Mouse (Mus musculus) heart, adult 2 months (tissue): ENCODE data around the gene Ifna6. TPM values are rescaled to one million over a fixed set of nuclear protein-coding genes. Genes with fewer than 3 reads are reported as not detected.
A peak's percentile ranks its signal among the peaks of the same experiment; 100 is the strongest.
"Not testable (repeated sequence)": the region's sequence is repeated elsewhere in the genome, so short reads cannot be mapped to it uniquely, and the experiment has no call there.

Source experiments
- DNase-seq, 2 experiments: peaks; one replicate each; pipeline ENCODE4 v3.0.0; 2021
- H3K27ac ChIP-seq: fragments of 200-600 bp; 2 replicates; pipeline ENCODE4 v1.8.1; 2022
- H3K27me3 ChIP-seq: fragments of 200-500 bp; 2 replicates; pipeline ENCODE4 v1.6.1; 2012; ENCODE audit warnings: mild to moderate bottlenecking, low read length, inconsistent platforms, mixed read lengths; ENCODE audit not compliant: control insufficient read depth, insufficient read depth
- H3K36me3 ChIP-seq: fragments of 200-500 bp; 2 replicates; pipeline ENCODE4 v1.6.1; 2012; ENCODE audit warnings: low read length, inconsistent platforms; ENCODE audit not compliant: control insufficient read depth, insufficient read depth
- H3K4me1 ChIP-seq: fragments of 200-500 bp; 2 replicates; pipeline ENCODE4 v1.6.1; 2011; ENCODE audit warnings: low read length; ENCODE audit not compliant: control insufficient read depth, insufficient read depth
- H3K4me3 ChIP-seq: fragments of 200-600 bp; 2 replicates; pipeline ENCODE4 v1.8.1; 2022
- H3K79me2 ChIP-seq: fragments of 200-500 bp; replicated peaks from 2 replicates; pipeline ENCODE4 v1.6.1; 2012; ENCODE audit warnings: mild to moderate bottlenecking, inconsistent platforms, low read length, moderate library complexity, mixed read lengths; ENCODE audit not compliant: control insufficient read depth, insufficient read depth
- H3K9ac ChIP-seq: fragments of 200-500 bp; 2 replicates; pipeline ENCODE4 v1.6.1; 2012; ENCODE audit warnings: low read depth, mild to moderate bottlenecking, control low read depth, inconsistent platforms, low read length, mixed read lengths
- CTCF ChIP-seq: fragments of 200-600 bp; IDR thresholded peaks from 2 replicates; pipeline ENCODE4 v1.8.1; 2022; ENCODE audit warnings: antibody characterized with exemption, mild to moderate bottlenecking, moderate library complexity
- EP300 ChIP-seq: fragments of 200-500 bp; IDR thresholded peaks from 2 replicates; pipeline ENCODE4 v1.6.1; 2011; ENCODE audit warnings: low read depth, low read length, control low read depth; ENCODE audit not compliant: insufficient read depth
- POLR2A ChIP-seq: fragments of 200-500 bp; IDR thresholded peaks from 2 replicates; pipeline ENCODE4 v1.6.1; 2011; ENCODE audit warnings: mild to moderate bottlenecking, low read depth, low read length, control low read depth; ENCODE audit not compliant: insufficient read depth
- WGBS: fragments of 180-500 bp; shearing (Covaris S2); methylation state at CpG from one replicate; pipeline ENCODE4 v1.1.7; 2018; 5-methylcytosine and 5-hydroxymethylcytosine counted together
- intact Hi-C: fragments of 180-260 bp; cut with DNase I; formaldehyde crosslinking; loops from one replicate; pipeline ENCODE4 v1.15.1; 2025
- polyA plus RNA-seq: library from polyadenylated mRNA; depleted of rRNA; stranded (reverse); fragments of >200 nt; gene quantifications from 2 replicates; pipeline ENCODE4 v1.2.3, GENCODE M21; 2012
- total RNA-seq, 2 experiments: library from RNA; stranded (reverse); gene quantifications; 2 replicates each; pipeline ENCODE4 v1.2.3; 2021

Ifna6 gene
- total and polyA plus RNA-seq, 3 experiments: not detected

DNA sequence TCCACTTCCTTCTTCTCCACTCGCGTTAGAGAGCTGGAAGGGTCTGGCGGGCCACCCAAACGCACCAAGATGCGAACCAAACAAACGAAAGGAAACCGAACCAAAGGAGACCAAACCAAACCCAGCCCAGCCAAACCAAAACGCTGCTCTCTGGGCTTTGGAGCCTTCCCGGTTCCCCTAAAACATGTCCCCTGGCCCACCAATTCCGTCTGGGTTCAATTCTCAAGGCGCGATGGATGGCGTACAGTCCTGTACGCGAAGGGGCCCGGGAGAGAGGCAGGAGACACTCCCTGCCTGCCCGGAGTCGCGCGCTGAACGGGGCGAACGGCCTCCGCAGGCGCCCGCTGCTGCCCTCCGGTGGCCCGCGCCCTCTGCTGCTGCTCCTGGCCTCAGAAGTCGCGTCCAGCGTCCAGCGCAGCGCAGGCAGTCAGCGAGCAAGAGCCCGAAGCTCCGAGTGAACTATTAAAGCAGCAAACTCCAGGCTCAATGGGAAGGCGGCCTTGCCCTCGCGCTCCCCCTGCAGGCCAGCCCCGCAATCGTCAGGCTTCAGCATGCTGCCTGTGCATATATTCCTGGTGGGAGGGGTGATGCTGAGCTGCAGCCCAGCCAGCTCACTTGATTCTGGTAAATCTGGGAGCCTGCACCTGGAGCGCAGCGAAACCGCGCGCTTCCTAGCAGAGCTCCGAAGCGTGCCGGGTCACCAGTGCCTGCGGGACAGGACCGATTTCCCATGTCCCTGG, 33.1 kb upstream of the Ifna6 start, which contains the start of gene Gm13275:
Gene Gm13275, plus strand, starts transcription at position 552 of the 740 bp plus-strand sequence.
- peak within 1 kb of the TSS; percentile 10 for H3K27ac ChIP-seq
- H3K36me3 ChIP-seq, H3K79me2 ChIP-seq, H3K9ac ChIP-seq, intact Hi-C loops, H3K27me3 ChIP-seq, H3K4me1 ChIP-seq: not testable (repeated sequence)
- peak; percentile 73 to 89 for DNase-seq
- H3K4me3 ChIP-seq: peak within 1 kb of the TSS; percentile 16
- peak; percentile 50 for TF ChIP-seq CTCF
- under 1% methylated on average over 19 of the region's 52 CpGs for WGBS

DNA sequence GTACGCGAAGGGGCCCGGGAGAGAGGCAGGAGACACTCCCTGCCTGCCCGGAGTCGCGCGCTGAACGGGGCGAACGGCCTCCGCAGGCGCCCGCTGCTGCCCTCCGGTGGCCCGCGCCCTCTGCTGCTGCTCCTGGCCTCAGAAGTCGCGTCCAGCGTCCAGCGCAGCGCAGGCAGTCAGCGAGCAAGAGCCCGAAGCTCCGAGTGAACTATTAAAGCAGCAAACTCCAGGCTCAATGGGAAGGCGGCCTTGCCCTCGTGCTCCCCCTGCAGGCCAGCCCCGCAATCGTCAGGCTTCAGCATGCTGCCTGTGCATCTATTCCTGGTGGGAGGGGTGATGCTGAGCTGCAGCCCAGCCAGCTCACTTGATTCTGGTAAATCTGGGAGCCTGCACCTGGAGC, 30.1 kb upstream of the Ifna6 start, which contains the start of gene Gm13279:
Gene Gm13279, plus strand, starts transcription at position 301 of the 400 bp plus-strand sequence.
- no CpG with 5 or more reads among the region's 28 CpGs for WGBS
- H3K9ac ChIP-seq, H3K79me2 ChIP-seq, H3K36me3 ChIP-seq, H3K4me3 ChIP-seq, H3K27me3 ChIP-seq, intact Hi-C loops, DNase-seq, H3K27ac ChIP-seq, H3K4me1 ChIP-seq: not testable (repeated sequence)

DNA sequence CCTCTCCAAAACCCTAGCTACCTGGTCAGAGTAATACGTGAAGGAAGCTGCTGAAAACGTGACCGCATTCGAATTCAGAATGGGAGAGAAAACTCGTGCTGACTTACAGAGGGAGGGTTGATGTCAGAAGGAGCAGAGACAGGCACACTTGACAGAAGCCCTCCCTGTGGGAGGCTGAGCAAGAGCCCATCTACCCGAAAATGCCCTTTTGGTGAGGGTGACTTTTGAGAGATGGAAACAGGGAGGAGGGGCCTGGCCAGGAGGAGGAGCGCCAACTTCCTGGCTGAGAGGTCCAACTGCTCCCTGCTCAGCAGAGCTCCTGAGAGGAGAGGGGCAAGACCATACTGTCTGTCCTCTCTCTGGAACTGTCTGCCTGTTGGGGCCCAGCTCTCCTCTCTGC, 27.9 kb upstream of the Ifna6 start, which contains the start of gene Gm13285:
Gene Gm13285, plus strand, starts transcription at position 301 of the 400 bp plus-strand sequence.
- H3K4me1 ChIP-seq, H3K36me3 ChIP-seq, H3K9ac ChIP-seq, intact Hi-C loops, DNase-seq, H3K27ac ChIP-seq, H3K79me2 ChIP-seq, H3K4me3 ChIP-seq, H3K27me3 ChIP-seq: not testable (repeated sequence)
- 12% methylated on average over 5 of the region's 7 CpGs for WGBS

GRCm38 (mm10) chr4:88802954-88803353, 24.3 kb upstream of the Ifna6 start, which contains the start of gene Gm13287:
Gene Gm13287, plus strand, starts transcription at chr4:88803254.
- H3K9ac ChIP-seq, H3K36me3 ChIP-seq, DNase-seq, H3K4me3 ChIP-seq, intact Hi-C loops, H3K27ac ChIP-seq, H3K27me3 ChIP-seq, H3K79me2 ChIP-seq, H3K4me1 ChIP-seq: not testable (repeated sequence)
- no CpG with 5 or more reads among the region's 29 CpGs for WGBS

- intact Hi-C loops, H3K27me3 ChIP-seq, H3K27ac ChIP-seq, H3K4me3 ChIP-seq, DNase-seq, H3K36me3 ChIP-seq, H3K4me1 ChIP-seq, H3K79me2 ChIP-seq: not testable (repeated sequence)
- peak within 1 kb of the TSS; percentile 59; the same call in 1 of the 2 replicates for H3K9ac ChIP-seq
- WGBS: no CpG with 5 or more reads among the region's 8 CpGs
Measured at GRCm38 (mm10) chr4:88805231-88805630, 22.0 kb upstream of the Ifna6 start, which contains the start of gene Gm13288. Gene Gm13288, plus strand, starts transcription at chr4:88805531.

DNA sequence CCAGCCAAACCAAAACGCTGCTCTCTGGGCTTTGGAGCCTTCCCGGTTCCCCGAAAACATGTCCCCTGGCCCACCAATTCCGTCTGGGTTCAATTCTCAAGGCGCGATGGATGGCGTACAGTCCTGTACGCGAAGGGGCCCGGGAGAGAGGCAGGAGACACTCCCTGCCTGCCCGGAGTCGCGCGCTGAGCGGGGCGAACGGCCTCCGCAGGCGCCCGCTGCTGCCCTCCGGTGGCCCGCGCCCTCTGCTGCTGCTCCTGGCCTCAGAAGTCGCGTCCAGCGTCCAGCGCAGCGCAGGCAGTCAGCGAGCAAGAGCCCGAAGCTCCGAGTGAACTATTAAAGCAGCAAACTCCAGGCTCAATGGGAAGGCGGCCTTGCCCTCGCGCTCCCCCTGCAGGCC, 21.5 kb upstream of the Ifna6 start:
- intact Hi-C loops, H3K4me1 ChIP-seq, H3K4me3 ChIP-seq, H3K27ac ChIP-seq, H3K36me3 ChIP-seq, H3K79me2 ChIP-seq, H3K27me3 ChIP-seq: not testable (repeated sequence)
- TF ChIP-seq CTCF: peak; percentile 34
- 0% methylated on average over 17 of the region's 34 CpGs for WGBS
- peak; percentile 54 to 55 for DNase-seq
- peak overlapping the region; percentile 59; the same call in 1 of the 2 replicates for H3K9ac ChIP-seq

GRCm38 (mm10) chr4:88815928-88816327, 11.3 kb upstream of the Ifna6 start, which contains the start of gene Ifna7:
Gene Ifna7, plus strand, starts transcription at chr4:88816228.
- TF ChIP-seq EP300: no peak
- no peak for TF ChIP-seq POLR2A
- TF ChIP-seq CTCF: no peak
- Histone ChIP-seq H3K4me1 (no peaks in the 10 kb centered on the region), H3K79me2 (no peaks in the 10 kb centered on the region), H3K4me3 (no peak within 1 kb of the TSS), H3K27ac (no peak within 1 kb of the TSS), H3K27me3 (no peaks in the 10 kb centered on the region), H3K36me3 (no peaks in the 10 kb centered on the region), H3K9ac (no peak within 1 kb of the TSS)
- 43% methylated on average over 3 of the region's 3 CpGs for WGBS
- no peak for DNase-seq
- intact Hi-C loops: no loop called here
